Mouse (Mus musculus) midbrain, embryonic 11.5 days (tissue): ENCODE measurements around the gene Elp5. TPM values are rescaled to one million over a fixed set of nuclear protein-coding genes. Genes with fewer than 3 reads are reported as not detected.

ENCODE experiments used
- ATAC-seq: fragments of 200-750 bp; cut with Nextera tagmentation; 2 replicates; pipeline ENCODE4 v1.8.0; 2017; ENCODE audit warnings: moderate TSS enrichment, moderate library complexity; ENCODE audit not compliant: low FRiP score
- DNase-seq: peaks from one replicate; pipeline ENCODE4 v3.0.0; 2015; ENCODE audit warnings: low spot score; ENCODE audit errors: missing footprints
- H3K27ac ChIP-seq: fragments of 300-500 bp; sonication (generic); 2 replicates; pipeline ENCODE4 v1.5.1; 2014; ENCODE audit warnings: low read depth, low read length
- H3K27me3 ChIP-seq: fragments of 300-500 bp; sonication (generic); 2 replicates; pipeline ENCODE4 v1.6.1; 2014; ENCODE audit warnings: mild to moderate bottlenecking, low read length, moderate library complexity, mixed read lengths; ENCODE audit not compliant: control insufficient read depth, insufficient read depth
- H3K36me3 ChIP-seq: fragments of 300-500 bp; sonication (generic); 2 replicates; pipeline ENCODE4 v1.6.1; 2014; ENCODE audit warnings: mild to moderate bottlenecking, low read length, moderate library complexity, mixed read lengths; ENCODE audit not compliant: control insufficient read depth, insufficient read depth
- H3K4me1 ChIP-seq: fragments of 300-500 bp; sonication (generic); 2 replicates; pipeline ENCODE4 v1.6.1; 2014; ENCODE audit warnings: low read length; ENCODE audit not compliant: control insufficient read depth, insufficient read depth
- H3K4me2 ChIP-seq: fragments of 300-500 bp; sonication (generic); 2 replicates; pipeline ENCODE4 v1.6.1; 2014; ENCODE audit warnings: mild to moderate bottlenecking, moderate library complexity
- H3K4me3 ChIP-seq: fragments of 300-500 bp; sonication (generic); 2 replicates; pipeline ENCODE4 v1.5.1; 2014; ENCODE audit warnings: low read depth, low read length
- H3K9ac ChIP-seq: fragments of 300-500 bp; sonication (generic); 2 replicates; pipeline ENCODE4 v1.6.1; 2014; ENCODE audit warnings: low read length
- H3K9me3 ChIP-seq: fragments of 300-500 bp; sonication (generic); 2 replicates; pipeline ENCODE4 v1.6.1; 2016; ENCODE audit warnings: low read length; ENCODE audit not compliant: control insufficient read depth
- WGBS: fragments of 180-500 bp; shearing (Covaris S2); extraction: QIAGEN DNeasy Blood & Tissue Kit; methylation state at CpG from one replicate; pipeline ENCODE4 v1.1.7; 2014; 5-methylcytosine and 5-hydroxymethylcytosine counted together
- polyA plus RNA-seq: library from polyadenylated mRNA; unstranded; fragments of >200 nt; fragmentation: Nextera tagmentation; extraction: Ambion mirVana; gene quantifications from 2 replicates; pipeline ENCODE4 v1.2.1, GENCODE M21; 2014

Gene Elp5
- polyA plus RNA-seq, 1 experiment from 2014 or later, result 150 TPM

DNA sequence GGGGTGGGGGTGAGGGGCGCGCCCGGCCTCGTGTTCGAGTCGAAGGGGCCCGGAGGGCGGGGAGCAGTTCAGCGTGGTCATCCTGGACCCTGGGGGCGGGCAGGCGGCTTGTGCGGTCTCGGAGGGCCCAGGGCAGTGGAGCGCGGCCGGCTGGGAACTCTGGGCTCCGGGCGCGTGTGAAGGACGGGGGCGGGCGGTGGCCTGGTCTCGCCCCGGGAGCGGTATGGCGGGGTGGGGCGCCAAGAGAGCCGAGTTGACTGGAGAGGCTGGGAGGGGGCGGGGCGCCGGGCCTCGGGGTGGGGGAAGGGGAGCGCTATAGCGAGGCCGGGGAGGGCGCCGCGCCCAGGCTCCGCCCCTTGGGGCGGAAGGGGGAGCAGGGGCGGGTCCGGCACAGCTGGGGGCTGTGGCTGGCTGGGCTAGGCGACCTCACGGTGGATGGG is 14.8 kb upstream of the Elp5 start:
- Histone ChIP-seq H3K4me3 (peak overlapping the region; percentile 97), H3K27me3 (no peaks in the 10 kb centered on the region), H3K36me3 (peaks cover 16% of the 10 kb centered on the region), H3K4me1 (peaks cover 24% of the 10 kb centered on the region), H3K4me2 (peak overlapping the region; percentile 48), H3K9me3 (no peaks in the 10 kb centered on the region), H3K9ac (peak overlapping the region; percentile 97), H3K27ac (peak overlapping the region; percentile 94)
- WGBS, result 2% methylated on average over 38 of the region's 44 CpGs
- DNase-seq (peak; percentile 98), ATAC-seq (peak; percentile 58)

DNA sequence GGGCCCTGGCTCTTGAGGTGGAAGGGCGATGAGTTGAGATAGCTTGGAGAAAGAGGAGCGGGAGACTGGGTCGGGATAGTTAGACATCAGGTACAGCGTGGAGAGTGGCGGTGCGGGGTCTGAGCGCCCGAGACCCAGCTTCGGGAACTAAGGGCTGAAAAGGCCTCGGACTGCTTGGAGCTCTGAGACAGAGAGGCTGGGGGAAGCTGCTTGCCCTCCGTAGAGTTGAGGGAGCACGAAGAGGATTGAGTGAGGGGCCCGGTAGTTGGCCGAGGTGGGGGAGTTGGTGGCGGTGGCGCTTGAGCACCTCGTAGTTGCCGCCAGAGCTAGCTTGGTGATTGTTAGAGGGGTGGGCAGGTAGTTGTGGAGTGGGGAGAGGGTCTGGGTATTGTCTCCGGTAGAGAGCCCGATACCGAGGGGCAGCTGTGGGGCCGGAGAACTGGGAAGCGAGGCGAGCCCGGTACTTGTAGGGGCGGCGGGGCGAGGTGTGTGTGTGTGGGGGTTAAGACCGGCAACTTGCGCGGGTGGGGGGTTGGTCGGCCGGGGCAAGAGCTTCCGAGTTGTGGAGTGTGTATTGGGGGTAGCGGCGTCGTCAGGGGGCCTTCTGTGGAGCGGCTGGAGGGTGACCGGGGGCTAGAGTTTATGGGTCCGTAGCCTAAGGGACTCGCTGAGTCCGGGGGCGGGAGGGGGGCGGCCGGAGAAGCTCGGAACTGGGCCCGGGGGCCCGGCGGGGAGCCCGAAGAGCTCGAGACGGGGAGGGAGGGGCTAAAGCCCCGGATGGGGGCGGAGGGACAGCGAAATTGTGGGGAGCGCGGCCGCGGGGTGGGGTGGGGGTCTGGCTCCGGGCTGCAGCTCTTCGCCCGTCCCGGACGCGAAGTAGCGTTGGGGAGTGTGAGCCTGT is 14.1 kb upstream of the Elp5 start:
- H3K27me3 ChIP-seq, result no peaks in the 10 kb centered on the region
- H3K27ac ChIP-seq, result peak overlapping the region; percentile 94
- H3K36me3 ChIP-seq, result peaks cover 16% of the 10 kb centered on the region
- H3K4me1 ChIP-seq, result peaks cover 18% of the 10 kb centered on the region
- peak overlapping the region; percentile 97 for H3K4me3 ChIP-seq
- no peaks in the 10 kb centered on the region for H3K9me3 ChIP-seq
- DNase-seq, result peak; percentile 97
- ATAC-seq, result peak; percentile 1; the same call in 1 of the 2 replicates
- peak overlapping the region; percentile 97 for H3K9ac ChIP-seq
- WGBS, result under 1% methylated on average over 64 of the region's 66 CpGs
- peak overlapping the region; percentile 48 for H3K4me2 ChIP-seq

- Histone ChIP-seq H3K4me3 (peak within 1 kb of the TSS; percentile 97), H3K4me1 (peaks cover 15% of the 10 kb centered on the region), H3K36me3 (peaks cover 16% of the 10 kb centered on the region), H3K27ac (peak within 1 kb of the TSS; percentile 94), H3K4me2 (peak within 1 kb of the TSS; percentile 48), H3K9me3 (no peaks in the 10 kb centered on the region), H3K27me3 (no peaks in the 10 kb centered on the region), H3K9ac (peak within 1 kb of the TSS; percentile 97)
- WGBS, result under 1% methylated on average over 36 of the region's 36 CpGs
- peak; percentile 99 for DNase-seq
- ATAC-seq, result peak; percentile 82
These were observed 13.2 kb upstream of the Elp5 start, which contains the start of gene Phf23 for GRCm38 (mm10) chr11:69995391-69995960. Gene Phf23, plus strand, starts transcription at chr11:69995777.

- H3K4me2 ChIP-seq, result peak overlapping the region; percentile 26; the same call in 1 of the 2 replicates
- peaks cover 16% of the 10 kb centered on the region for H3K36me3 ChIP-seq
- no peak overlapping the region for H3K27ac ChIP-seq
- H3K4me1 ChIP-seq, result peaks cover 15% of the 10 kb centered on the region
- no peaks in the 10 kb centered on the region for H3K27me3 ChIP-seq
- H3K9ac ChIP-seq, result no peak overlapping the region
- no peak for DNase-seq
- WGBS, result 87% methylated on average over 11 of the region's 11 CpGs
- H3K9me3 ChIP-seq, result no peaks in the 10 kb centered on the region
- ATAC-seq, result no peak
- H3K4me3 ChIP-seq, result no peak overlapping the region
These were observed 12.2 kb upstream of the Elp5 start for GRCm38 (mm10) chr11:69994401-69995090.

DNA sequence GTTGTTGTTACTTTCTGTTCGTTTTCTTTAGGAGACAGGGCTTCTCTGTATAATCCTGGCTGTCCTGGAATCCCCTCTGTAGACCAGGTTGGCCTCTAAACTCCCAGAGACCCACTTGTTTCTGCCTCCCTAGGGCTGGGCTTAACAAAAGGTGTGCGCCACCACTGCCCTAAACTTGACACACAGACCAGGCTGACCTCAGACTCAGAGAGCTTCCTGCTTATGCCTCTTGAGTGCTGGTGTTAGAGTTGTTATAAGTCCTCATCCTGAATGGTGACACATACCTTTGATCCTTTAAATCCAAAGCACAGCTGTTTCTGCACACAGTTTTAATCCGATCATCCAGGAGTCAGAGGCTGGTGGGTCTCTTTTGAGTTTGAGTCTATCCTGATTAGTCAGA is 10.6 kb upstream of the Elp5 start:
- no peak overlapping the region for H3K9ac ChIP-seq
- no peak for ATAC-seq

DNA sequence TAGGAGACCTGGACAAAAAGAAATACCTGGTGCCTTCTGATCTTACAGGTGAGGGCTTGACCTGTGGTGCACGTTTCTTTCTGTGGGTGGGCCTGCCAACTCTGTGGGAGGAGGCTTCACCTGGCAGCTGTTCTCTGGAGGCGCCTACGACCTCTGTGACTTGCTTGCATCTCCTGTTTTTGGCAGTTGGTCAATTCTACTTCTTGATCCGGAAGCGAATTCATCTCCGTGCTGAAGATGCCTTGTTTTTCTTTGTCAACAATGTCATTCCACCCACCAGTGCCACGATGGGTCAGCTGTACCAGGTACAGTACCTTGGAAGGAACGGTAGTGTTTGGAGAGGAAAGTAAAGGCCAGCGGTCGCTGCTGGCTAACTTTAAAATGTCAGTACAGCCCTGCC is 10.1 kb upstream of the Elp5 start:
- Histone ChIP-seq H3K36me3 (peaks cover 9% of the 10 kb centered on the region), H3K4me1 (peaks cover 8% of the 10 kb centered on the region), H3K9me3 (no peaks in the 10 kb centered on the region), H3K27ac (no peak overlapping the region), H3K27me3 (no peaks in the 10 kb centered on the region), H3K4me3 (peak overlapping the region; percentile 64), H3K9ac (peak overlapping the region; percentile 83; the same call in 1 of the 2 replicates), H3K4me2 (peak overlapping the region; percentile 78)
- DNase-seq (no peak), ATAC-seq (no peak)
- 90% methylated on average over 10 of the region's 10 CpGs for WGBS

More for the DNA sequence above, 10.6 kb upstream of the Elp5 start:
- no peak for DNase-seq
- Histone ChIP-seq H3K36me3 (peaks cover 9% of the 10 kb centered on the region), H3K4me1 (peaks cover 13% of the 10 kb centered on the region), H3K27ac (no peak overlapping the region), H3K4me3 (no peak overlapping the region), H3K4me2 (peak overlapping the region; percentile 78; the same call in 1 of the 2 replicates), H3K9me3 (no peaks in the 10 kb centered on the region), H3K27me3 (no peaks in the 10 kb centered on the region)
- WGBS, result 91% methylated on average over 3 of the region's 3 CpGs

- under 1% methylated on average over 15 of the region's 15 CpGs for WGBS
- no peak for DNase-seq
These were observed 9.4 kb upstream of the Elp5 start for GRCm38 (mm10) chr11:69991711-69992110.

GRCm38 (mm10) chr11:69990850-69991691 is 8.8 kb upstream of the Elp5 start, which contains the start of gene Gabarap:
Gene Gabarap, plus strand, starts transcription at chr11:69991143.
- ATAC-seq, result peak; percentile 68
- H3K4me1 ChIP-seq, result peaks cover 8% of the 10 kb centered on the region
- no peaks in the 10 kb centered on the region for H3K27me3 ChIP-seq
- H3K36me3 ChIP-seq, result peaks cover 9% of the 10 kb centered on the region
- H3K4me2 ChIP-seq, result peak within 1 kb of the TSS; percentile 78
- no peaks in the 10 kb centered on the region for H3K9me3 ChIP-seq
- H3K9ac ChIP-seq, result peak within 1 kb of the TSS; percentile 83
- H3K4me3 ChIP-seq, result peak within 1 kb of the TSS; percentile 64
- under 1% methylated on average over 40 of the region's 40 CpGs for WGBS
- peak within 1 kb of the TSS; percentile 89 for H3K27ac ChIP-seq
- peak; percentile 99 for DNase-seq

More at GRCm38 (mm10) chr11:69991711-69992110, 9.4 kb upstream of the Elp5 start:
- H3K36me3 ChIP-seq, result peaks cover 9% of the 10 kb centered on the region
- H3K4me1 ChIP-seq, result peaks cover 8% of the 10 kb centered on the region
- ATAC-seq, result peak; percentile 10; the same call in 1 of the 2 replicates
- H3K27me3 ChIP-seq, result no peaks in the 10 kb centered on the region
- H3K27ac ChIP-seq, result peak overlapping the region; percentile 89
- peak overlapping the region; percentile 83 for H3K9ac ChIP-seq
- H3K9me3 ChIP-seq, result no peaks in the 10 kb centered on the region
- H3K4me3 ChIP-seq, result peak overlapping the region; percentile 64
- H3K4me2 ChIP-seq, result peak overlapping the region; percentile 78
